Mouse (Mus musculus): Measurements from ENCODE around the gene Zdhhc12. TPM values are rescaled to one million over a fixed set of nuclear protein-coding genes. Genes with fewer than 3 reads are reported as not detected.
"Not testable (repeated sequence)": the region's sequence is repeated elsewhere in the genome, so short reads cannot be mapped to it uniquely, and the experiment has no call there.

The Zdhhc12 gene
- polyA plus RNA-seq, 1 experiment from 2014 or later, result 21.1 TPM

DNA sequence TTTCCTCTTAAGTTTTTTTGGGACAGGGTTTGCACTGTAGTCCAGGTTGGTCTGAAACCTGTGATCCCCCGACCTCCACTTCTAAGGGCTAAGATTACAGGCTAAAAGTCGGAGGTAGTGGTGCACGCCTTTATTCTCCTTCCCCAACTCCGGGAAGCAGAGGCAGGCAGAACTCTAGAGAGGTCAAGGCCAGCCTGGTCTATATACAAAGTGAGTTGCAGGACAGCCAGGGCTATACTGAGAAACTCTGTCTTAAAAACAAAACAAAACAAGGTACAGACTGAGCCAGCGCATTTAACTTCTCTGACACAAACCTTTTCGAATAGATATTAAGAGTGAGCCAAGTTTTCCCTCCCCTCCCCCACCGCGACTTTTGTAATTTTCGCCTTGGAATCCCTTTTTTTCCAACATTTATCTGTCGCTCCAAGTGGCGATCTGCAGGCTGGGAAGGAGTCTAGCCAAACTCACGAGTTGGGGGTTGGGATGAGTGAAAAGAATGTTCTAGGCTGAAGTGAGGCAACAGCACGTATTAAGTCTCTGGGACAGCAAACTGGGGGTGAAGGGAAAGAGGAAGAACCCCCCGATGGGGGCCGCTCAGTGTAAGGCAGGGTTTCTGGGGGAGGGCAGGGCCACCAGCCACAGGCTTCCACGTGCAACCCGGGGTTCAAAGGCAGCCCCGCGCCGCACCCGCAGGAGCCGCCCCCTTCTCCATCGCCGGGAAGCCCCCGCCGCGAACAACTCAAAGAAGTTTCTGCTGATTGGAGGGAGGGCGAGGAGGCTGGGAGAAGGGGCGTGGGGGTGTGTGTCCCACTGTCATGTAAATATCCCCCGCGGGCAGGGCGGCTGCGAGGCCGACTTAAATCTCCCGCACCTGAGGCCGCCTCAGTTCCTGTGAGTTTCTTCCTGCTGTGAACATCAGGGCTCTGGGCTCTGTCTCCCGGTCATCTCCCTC lies 32.0 kb downstream of the Zdhhc12 start:
- H3K36me3 ChIP-seq, result no peaks in the 10 kb centered on the region
- WGBS, result 7% methylated on average over 37 of the region's 37 CpGs
- H3K9ac ChIP-seq, result peak overlapping the region; percentile 41
- peak overlapping the region; percentile 91 for H3K27ac ChIP-seq
- peak overlapping the region; percentile 85 for H3K4me2 ChIP-seq
- peaks cover 34% of the 10 kb centered on the region for H3K4me1 ChIP-seq
- H3K9me3 ChIP-seq, result no peaks in the 10 kb centered on the region
- H3K27me3 ChIP-seq, result no peaks in the 10 kb centered on the region
- ATAC-seq (ENCODE audit: insufficient number of reproducible peaks, low FRiP score, low TSS enrichment, low read depth), result peak; percentile 24; the same call in 1 of the 2 replicates
- H3K4me3 ChIP-seq, result peak overlapping the region; percentile 53

DNA sequence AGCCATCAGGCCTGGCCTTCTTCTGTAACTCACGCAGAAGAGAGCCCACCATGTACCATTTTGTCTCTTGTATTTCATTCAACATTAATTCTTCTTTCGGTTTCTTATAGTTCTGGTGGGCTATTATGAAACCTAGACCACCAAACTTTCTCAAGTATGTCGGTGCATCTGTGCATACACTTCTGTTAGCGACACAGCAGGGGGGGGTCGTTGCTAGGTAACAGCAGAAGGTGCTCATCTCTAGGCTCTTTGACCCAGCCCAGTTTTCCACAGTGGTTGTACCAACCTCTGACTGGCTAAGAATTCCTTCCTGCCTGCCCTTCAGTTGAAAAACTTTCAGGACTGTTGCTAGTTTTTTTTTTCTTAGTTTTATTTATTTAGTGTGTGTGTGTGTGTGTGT lies 35.0 kb downstream of the Zdhhc12 start:
- ATAC-seq (ENCODE audit: insufficient number of reproducible peaks, low FRiP score, low TSS enrichment, low read depth), result no peak
- WGBS, result 61% methylated on average over 5 of the region's 5 CpGs

DNA sequence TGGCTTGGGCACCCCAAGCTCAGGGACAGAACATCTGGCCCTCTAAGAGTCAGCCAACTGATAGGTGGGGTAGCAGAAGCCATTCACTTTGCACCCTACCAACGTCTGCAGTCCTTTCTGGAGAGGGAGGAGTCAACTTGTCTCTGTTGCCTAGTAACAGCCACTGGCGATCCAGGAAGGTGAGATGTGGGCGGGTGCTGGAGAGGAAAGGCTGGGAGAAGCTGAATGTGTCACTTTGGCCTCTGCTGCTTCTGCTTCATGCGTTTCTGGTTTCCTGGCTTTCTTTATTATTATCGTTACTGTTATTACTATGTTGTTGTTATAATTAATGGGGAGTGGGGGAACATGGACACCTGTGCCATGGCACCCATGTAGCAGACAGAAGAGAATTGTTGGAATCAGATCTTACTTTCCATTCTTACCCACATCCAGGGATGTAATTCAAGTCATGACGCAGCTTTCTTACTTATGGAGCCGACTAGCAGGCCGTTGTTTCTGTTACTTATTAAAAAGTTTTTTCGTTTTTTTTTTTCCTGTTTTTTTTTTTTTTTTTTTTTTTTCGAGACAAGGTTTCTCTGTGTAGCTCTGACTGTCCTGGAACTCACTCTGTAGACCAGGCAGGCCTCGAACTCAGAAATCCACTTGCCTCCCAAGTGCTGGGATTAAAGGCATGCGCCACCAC lies 36.1 kb downstream of the Zdhhc12 start, which contains the start of gene Set:
TSS of gene Set (plus strand) at position 156 of the 682 bp plus-strand sequence.
- no peak within 1 kb of the TSS for H3K9ac ChIP-seq
- WGBS, result 33% methylated on average over 12 of the region's 12 CpGs
- no peak within 1 kb of the TSS for H3K4me2 ChIP-seq
- 0 out of 2 replicates have a peak, but pooled peaks cover 9% of the 10 kb centered on the region for H3K4me1 ChIP-seq
- H3K4me3 ChIP-seq, result no peak within 1 kb of the TSS
- H3K9me3 ChIP-seq, result no peaks in the 10 kb centered on the region
- H3K27me3 ChIP-seq, result no peaks in the 10 kb centered on the region
- no peaks in the 10 kb centered on the region for H3K36me3 ChIP-seq
- no peak for ATAC-seq (ENCODE audit: insufficient number of reproducible peaks, low FRiP score, low TSS enrichment, low read depth)
- H3K27ac ChIP-seq, result no peak within 1 kb of the TSS

More for the DNA sequence above, 35.0 kb downstream of the Zdhhc12 start:
- no peak overlapping the region for H3K27ac ChIP-seq
- H3K4me2 ChIP-seq, result no peak overlapping the region
- no peaks in the 10 kb centered on the region for H3K27me3 ChIP-seq
- H3K4me1 ChIP-seq, result peaks cover 13% of the 10 kb centered on the region
- H3K9ac ChIP-seq, result no peak overlapping the region
- H3K4me3 ChIP-seq, result no peak overlapping the region
- H3K36me3 ChIP-seq, result no peaks in the 10 kb centered on the region
- H3K9me3 ChIP-seq, result no peaks in the 10 kb centered on the region

DNA sequence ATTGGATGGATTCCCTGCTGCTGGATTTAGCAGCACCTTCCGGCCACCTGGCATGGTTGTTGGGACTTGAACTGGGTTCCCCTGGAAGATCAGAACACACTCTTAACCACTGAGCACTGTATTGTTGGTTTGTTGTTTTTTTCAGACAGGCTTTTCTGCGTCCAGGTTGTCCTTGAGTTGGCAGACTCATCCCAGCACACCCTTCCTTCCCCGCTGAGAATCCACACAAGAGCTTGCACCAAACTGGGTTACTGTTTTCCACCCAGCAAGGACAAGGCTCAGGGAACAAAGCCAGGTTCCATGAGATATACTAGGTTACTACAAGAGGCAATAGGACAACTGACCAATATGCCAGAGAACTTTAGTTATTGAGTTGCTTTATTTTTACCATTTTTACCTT lies 36.7 kb downstream of the Zdhhc12 start:
- WGBS, result 81% methylated on average over 3 of the region's 3 CpGs
- 0 out of 2 replicates have a peak, but pooled peaks cover 8% of the 10 kb centered on the region for H3K4me1 ChIP-seq
- H3K27me3 ChIP-seq, result no peaks in the 10 kb centered on the region
- H3K9me3 ChIP-seq, result no peaks in the 10 kb centered on the region
- no peaks in the 10 kb centered on the region for H3K36me3 ChIP-seq
- H3K9ac ChIP-seq, result no peak overlapping the region
- H3K27ac ChIP-seq, result no peak overlapping the region
- no peak overlapping the region for H3K4me3 ChIP-seq
- H3K4me2 ChIP-seq, result no peak overlapping the region
- no peak for ATAC-seq (ENCODE audit: insufficient number of reproducible peaks, low FRiP score, low TSS enrichment, low read depth)

DNA sequence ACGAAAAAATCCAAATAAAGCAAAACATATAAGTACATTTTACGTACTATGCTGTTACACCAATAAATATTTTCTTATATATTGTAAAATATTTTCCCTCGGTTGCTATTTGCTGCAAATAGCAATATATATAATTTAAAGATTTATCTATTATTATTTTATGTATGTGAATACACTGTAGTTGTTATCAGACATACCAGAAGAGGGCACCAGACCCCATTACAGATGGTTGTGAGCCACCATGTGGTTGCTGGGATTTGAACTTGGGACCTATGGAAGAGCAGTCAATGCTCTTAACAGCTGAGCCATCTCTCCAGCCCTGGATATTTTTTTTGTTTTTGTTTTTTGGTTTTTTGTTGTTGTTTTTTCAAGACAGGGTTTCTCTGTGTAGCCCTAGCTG lies 38.1 kb downstream of the Zdhhc12 start:
- not testable (repeated sequence) for ATAC-seq (ENCODE audit: insufficient number of reproducible peaks, low FRiP score, low TSS enrichment, low read depth); H3K36me3 ChIP-seq; H3K27me3 ChIP-seq; H3K4me3 ChIP-seq; H3K4me2 ChIP-seq; H3K9ac ChIP-seq; H3K9me3 ChIP-seq; H3K27ac ChIP-seq; H3K4me1 ChIP-seq
- 90% methylated on average over 3 of the region's 3 CpGs for WGBS

DNA sequence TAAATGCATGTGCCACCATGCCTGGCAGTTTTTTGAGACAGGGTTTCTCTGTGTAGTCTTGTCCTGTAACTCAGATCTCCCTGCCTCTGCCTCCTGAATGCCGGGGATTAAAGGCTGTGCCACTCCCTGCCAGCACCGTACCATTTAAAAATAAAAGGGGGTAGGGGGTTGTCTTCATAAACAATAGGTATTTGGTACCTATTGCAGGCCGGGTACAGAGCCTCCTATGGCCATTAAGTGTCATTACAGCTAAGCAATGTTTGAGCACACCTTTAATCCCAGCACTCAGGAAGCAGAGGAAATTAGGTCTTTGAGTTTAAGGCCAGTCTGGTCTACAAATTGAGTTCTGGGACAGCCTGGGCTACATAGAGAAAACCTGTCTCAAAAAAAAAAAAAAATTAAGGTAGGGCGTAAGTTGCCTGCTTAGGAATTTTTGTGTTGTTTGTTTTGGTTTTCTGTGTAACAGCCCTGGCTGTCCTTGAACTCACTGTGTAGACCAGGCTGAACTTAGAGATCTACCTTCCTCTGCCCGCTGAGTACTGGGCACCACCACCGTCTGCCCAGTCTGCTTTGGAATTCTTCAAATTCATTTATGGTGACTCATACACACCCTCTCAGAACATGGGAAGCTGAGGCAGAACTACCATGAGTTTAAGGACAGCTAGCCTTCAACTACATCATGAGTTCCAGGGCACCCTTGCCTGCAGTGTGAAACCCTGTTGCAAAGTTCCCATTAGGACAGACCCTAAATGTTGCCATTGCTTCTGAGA lies 41.3 kb downstream of the Zdhhc12 start:
- H3K4me1 ChIP-seq, result 0 out of 2 replicates have a peak, but pooled peaks cover 5% of the 10 kb centered on the region
- 37% methylated on average over 6 of the region's 6 CpGs for WGBS
- ATAC-seq (ENCODE audit: insufficient number of reproducible peaks, low FRiP score, low TSS enrichment, low read depth), result no peak
- H3K9me3 ChIP-seq, result no peaks in the 10 kb centered on the region
- no peak overlapping the region for H3K27ac ChIP-seq
- no peaks in the 10 kb centered on the region for H3K27me3 ChIP-seq
- no peak overlapping the region for H3K4me3 ChIP-seq
- no peaks in the 10 kb centered on the region for H3K36me3 ChIP-seq
- no peak overlapping the region for H3K4me2 ChIP-seq
- H3K9ac ChIP-seq, result no peak overlapping the region

DNA sequence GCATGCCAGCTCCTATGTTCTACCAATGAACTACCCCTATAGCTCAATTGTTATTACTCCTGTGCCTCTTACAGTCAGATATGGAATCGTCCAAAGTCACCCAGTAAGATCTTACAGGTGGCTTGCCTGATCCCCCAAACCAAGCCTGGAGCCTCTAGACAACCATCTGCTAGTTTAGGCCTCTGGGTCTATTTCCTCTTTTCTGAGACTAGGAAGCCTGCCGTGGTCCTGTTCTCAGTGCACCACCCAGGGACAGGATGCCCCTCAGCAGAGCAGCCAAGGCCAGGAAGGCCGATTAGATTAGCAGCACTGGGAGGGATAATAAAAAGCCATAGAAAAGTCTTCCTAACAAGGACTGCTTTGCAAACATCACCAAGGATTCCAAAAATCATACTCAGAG lies 43.6 kb downstream of the Zdhhc12 start:
- Histone ChIP-seq H3K4me3 (no peak overlapping the region), H3K27ac (no peak overlapping the region), H3K27me3 (no peaks in the 10 kb centered on the region), H3K9ac (no peak overlapping the region), H3K36me3 (peaks cover 7% of the 10 kb centered on the region; the same call in 1 of the 2 replicates), H3K9me3 (no peaks in the 10 kb centered on the region), H3K4me1 (0 out of 2 replicates have a peak, but pooled peaks cover 5% of the 10 kb centered on the region), H3K4me2 (no peak overlapping the region)
- 85% methylated on average over 3 of the region's 3 CpGs for WGBS
- no peak for ATAC-seq (ENCODE audit: insufficient number of reproducible peaks, low FRiP score, low TSS enrichment, low read depth)

DNA sequence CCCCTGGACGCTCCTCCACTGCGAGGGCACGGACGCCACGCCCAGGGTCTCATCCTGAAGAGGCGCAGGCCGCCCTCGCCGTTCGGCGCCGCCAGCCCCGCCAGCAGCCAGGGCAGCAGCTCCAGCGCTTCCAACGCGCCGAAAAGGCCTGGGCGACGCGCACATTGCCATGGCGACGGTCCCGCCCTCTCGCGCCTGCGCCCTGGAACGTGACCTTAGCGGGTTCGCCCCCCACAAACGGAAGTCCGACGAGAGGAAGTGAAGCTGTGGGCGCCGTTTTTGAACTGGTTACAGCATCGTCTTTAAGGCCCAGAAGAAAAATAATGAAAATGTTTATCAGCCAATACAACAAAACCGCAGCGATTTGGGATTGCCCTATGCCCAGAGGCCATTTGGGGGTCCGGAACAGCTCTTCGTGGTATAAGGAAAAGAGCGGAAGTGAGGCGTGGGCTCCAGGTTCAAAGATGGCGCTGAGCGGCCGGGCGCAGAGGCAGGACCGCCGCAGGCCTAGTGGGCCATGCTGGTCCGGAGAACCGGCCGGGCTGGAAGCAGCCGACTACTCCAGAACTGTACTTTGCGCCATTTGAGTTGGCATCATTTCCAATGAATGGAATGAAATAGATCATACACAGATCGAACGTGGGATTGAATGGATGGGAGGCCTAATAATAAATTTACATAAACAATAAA lies 44.6 kb downstream of the Zdhhc12 start, which contains the start of gene Wdr34:
TSS of gene Wdr34 (minus strand) at position 183 of the 690 bp plus-strand sequence.
- Histone ChIP-seq H3K4me2 (peak within 1 kb of the TSS; percentile 69), H3K9ac (peak within 1 kb of the TSS; percentile 65), H3K27ac (peak within 1 kb of the TSS; percentile 93), H3K27me3 (no peaks in the 10 kb centered on the region), H3K9me3 (no peaks in the 10 kb centered on the region), H3K4me3 (peak within 1 kb of the TSS; percentile 73), H3K36me3 (peaks cover 10% of the 10 kb centered on the region), H3K4me1 (0 out of 2 replicates have a peak, but pooled peaks cover 5% of the 10 kb centered on the region)
- peak; percentile 90 for ATAC-seq (ENCODE audit: insufficient number of reproducible peaks, low FRiP score, low TSS enrichment, low read depth)
- under 1% methylated on average over 52 of the region's 54 CpGs for WGBS

DNA sequence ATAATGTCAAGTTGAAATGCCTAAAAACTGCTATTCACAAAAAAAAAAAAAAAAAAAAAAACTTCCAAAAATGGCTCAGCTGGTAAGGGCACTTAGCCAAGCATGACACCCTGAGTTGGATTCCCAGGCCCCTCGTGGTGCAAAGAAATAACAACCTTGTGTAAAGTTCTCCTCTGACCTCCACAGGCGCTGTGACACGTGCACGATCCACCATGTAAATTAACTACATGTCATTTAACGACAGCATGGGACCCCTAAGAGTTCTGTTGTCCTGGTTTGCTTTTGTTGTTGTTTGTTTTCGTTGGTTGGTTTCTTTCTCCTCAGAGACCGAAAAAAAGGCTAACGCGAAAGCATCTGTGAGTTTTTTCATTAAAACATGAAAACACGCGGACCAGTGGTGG lies 45.3 kb downstream of the Zdhhc12 start:
- peaks cover 10% of the 10 kb centered on the region for H3K36me3 ChIP-seq
- ATAC-seq (ENCODE audit: insufficient number of reproducible peaks, low FRiP score, low TSS enrichment, low read depth), result no peak
- H3K9me3 ChIP-seq, result no peaks in the 10 kb centered on the region
- WGBS, result 47% methylated on average over 11 of the region's 11 CpGs
- H3K4me3 ChIP-seq, result peak overlapping the region; percentile 73
- H3K9ac ChIP-seq, result peak overlapping the region; percentile 65
- peak overlapping the region; percentile 93; the same call in 1 of the 2 replicates for H3K27ac ChIP-seq
- 0 out of 2 replicates have a peak, but pooled peaks cover 5% of the 10 kb centered on the region for H3K4me1 ChIP-seq
- H3K4me2 ChIP-seq, result peak overlapping the region; percentile 69
- H3K27me3 ChIP-seq, result no peaks in the 10 kb centered on the region

DNA sequence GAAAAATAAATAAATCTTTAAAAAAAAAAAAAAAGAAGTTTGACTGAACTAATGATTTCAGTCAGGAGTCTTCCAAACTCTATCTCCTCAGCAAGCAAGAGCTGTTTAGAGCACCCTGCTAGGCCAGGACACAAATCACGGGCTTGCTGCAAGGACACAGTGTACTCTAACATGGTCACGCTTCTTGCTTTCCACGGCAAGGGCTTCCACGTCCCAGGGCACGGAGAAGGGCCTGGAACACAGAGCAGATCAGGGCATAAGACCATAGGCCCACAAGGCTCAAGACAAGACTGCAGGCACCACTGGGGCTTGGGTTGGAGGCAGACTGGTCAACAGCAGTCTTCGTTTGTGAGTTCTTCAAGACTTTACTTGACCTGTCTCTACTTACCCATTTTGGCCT lies 46.3 kb downstream of the Zdhhc12 start:
- peaks cover 10% of the 10 kb centered on the region for H3K36me3 ChIP-seq
- peaks cover 11% of the 10 kb centered on the region; the same call in 1 of the 2 replicates for H3K4me1 ChIP-seq
- H3K27me3 ChIP-seq, result no peaks in the 10 kb centered on the region
- H3K27ac ChIP-seq, result no peak overlapping the region
- 95% methylated on average over 6 of the region's 6 CpGs for WGBS
- H3K9ac ChIP-seq, result no peak overlapping the region
- no peak overlapping the region for H3K4me3 ChIP-seq
- no peaks in the 10 kb centered on the region for H3K9me3 ChIP-seq
- no peak for ATAC-seq (ENCODE audit: insufficient number of reproducible peaks, low FRiP score, low TSS enrichment, low read depth)
- H3K4me2 ChIP-seq, result no peak overlapping the region

DNA sequence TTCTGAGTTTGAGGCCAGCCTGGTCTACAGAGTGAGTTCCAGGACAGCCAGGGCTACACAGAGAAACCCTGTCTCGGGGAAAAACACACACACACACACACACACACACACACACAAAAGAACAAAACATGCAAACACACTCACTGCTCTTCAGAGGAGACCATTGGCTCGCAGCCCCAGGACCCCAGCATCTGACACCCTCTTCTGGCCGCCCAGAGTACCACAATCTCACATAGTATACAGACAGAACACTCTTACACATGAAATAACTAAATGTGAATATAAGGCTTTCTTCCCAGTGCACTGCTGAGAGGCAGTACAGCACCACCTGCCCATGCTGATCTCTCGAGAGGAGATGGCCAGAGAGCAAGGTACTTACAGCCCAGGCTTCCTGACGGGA lies 48.9 kb downstream of the Zdhhc12 start:
- no peak for ATAC-seq (ENCODE audit: insufficient number of reproducible peaks, low FRiP score, low TSS enrichment, low read depth)
- Histone ChIP-seq H3K9me3 (no peaks in the 10 kb centered on the region), H3K27me3 (no peaks in the 10 kb centered on the region), H3K4me1 (peaks cover 11% of the 10 kb centered on the region; the same call in 1 of the 2 replicates), H3K27ac (no peak overlapping the region), H3K4me2 (no peak overlapping the region), H3K4me3 (no peak overlapping the region), H3K9ac (no peak overlapping the region), H3K36me3 (peaks cover 10% of the 10 kb centered on the region)
- WGBS, result 89% methylated on average over 5 of the region's 5 CpGs
